27 mouse cellular contexts compared by ENCODE assay signal in genomic region chrX:139026532-139027097, GRCm38 (mm10). TPM values are rescaled to one million over a fixed set of nuclear protein-coding genes. Genes with fewer than 3 reads are reported as not detected.
DNase-seq lines count a peak whose midpoint lies in the region; ATAC-seq and TF ChIP-seq lines count a peak whose summit lies in the region.
"Had no signal": no experiment of that assay in that cellular context is flagged by ENCODE, and none has a peak within 500 bp of the region (broad histone marks: within the 10 kb centered on the region; RNA-seq: fewer than 3 reads in every experiment).

No protein-coding gene starts in this region.

- H3K4me1 ChIP-seq in forebrain, postnatal 0 days (ENCODE audit: insufficient read depth): no peaks in the 10 kb centered on the region
- H3K4me1 ChIP-seq in forebrain, embryonic 15.5 days: no peaks in the 10 kb centered on the region
- 0 out of 2 replicates have a peak, but pooled peaks cover 3% of the 10 kb centered on the region for H3K4me1 ChIP-seq in lung, embryonic 15.5 days
- H3K4me1 ChIP-seq: embryonic facial prominence, embryonic 15.5 days; forebrain, embryonic 10.5 days; heart, embryonic 10.5 days; hindbrain, embryonic 12.5 days had no signal

- no peak overlapping the region for H3K4me3 ChIP-seq in forebrain, postnatal 0 days (ENCODE audit: low read depth, low read length)
- no peak overlapping the region for H3K4me3 ChIP-seq in forebrain, embryonic 15.5 days
- H3K4me3 ChIP-seq in lung, embryonic 15.5 days: no peak overlapping the region
- H3K4me3 ChIP-seq: embryonic facial prominence, embryonic 15.5 days; erythroblast, embryonic 14.5 days; forebrain, embryonic 10.5 days; heart, embryonic 10.5 days; hindbrain, embryonic 12.5 days had no signal

- TF ChIP-seq POLR2A in brain, embryonic 14.5 days (IDR thresholded peaks at IDR 0.05; ENCODE audit: borderline replicate concordance, extremely low read depth, insufficient read depth, insufficient read length, poor library complexity, severe bottlenecking): no peak

- no peak for DNase-seq in forebrain, postnatal 0 days
- DNase-seq in lung, adult 18-20 months: no peak
- peak; percentile 3 for DNase-seq in 3T3-L1 (ENCODE audit: low read depth, low spot score)
- DNase-seq in brain, embryonic 14.5 days (ENCODE audit: low read depth): peak; percentile 0
- DNase-seq in right cerebral cortex, adult 2 months (ENCODE audit: low spot score in 2 of 2): no peak
- DNase-seq: adrenal gland, adult 8-10 months; cerebellum, adult 11-12 months; cerebellum, adult 9-10 months; cerebellum, postnatal 36 days; heart, postnatal 4 days had no signal

- H3K4me2 ChIP-seq in forebrain, postnatal 0 days (ENCODE audit: low read depth): no peak overlapping the region
- no peak overlapping the region for H3K4me2 ChIP-seq in forebrain, embryonic 15.5 days (replicated peaks)
- no peak overlapping the region for H3K4me2 ChIP-seq in lung, embryonic 15.5 days
- H3K4me2 ChIP-seq: embryonic facial prominence, embryonic 15.5 days; hindbrain, embryonic 12.5 days had no signal

- no peak overlapping the region for H3K27ac ChIP-seq in forebrain, postnatal 0 days (ENCODE audit: low read depth, low read length)
- H3K27ac ChIP-seq in forebrain, embryonic 15.5 days (replicated peaks): no peak overlapping the region
- no peak overlapping the region for H3K27ac ChIP-seq in lung, embryonic 15.5 days
- H3K27ac ChIP-seq: embryonic facial prominence, embryonic 15.5 days; forebrain, embryonic 10.5 days; heart, embryonic 10.5 days; hindbrain, embryonic 12.5 days had no signal

- no peak for TF ChIP-seq CTCF in forebrain, postnatal 0 days (IDR thresholded peaks at IDR 0.05; ENCODE audit: low read depth)
- TF ChIP-seq CTCF in brain, embryonic 14.5 days (IDR thresholded peaks at IDR 0.05; ENCODE audit: borderline replicate concordance, extremely low read depth, insufficient read depth, insufficient read length): no peak

- peak; percentile 45; the same call in 1 of the 2 replicates for ATAC-seq in forebrain, postnatal 0 days
- ATAC-seq in forebrain, embryonic 15.5 days (replicated peaks): no peak
- ATAC-seq in lung, embryonic 15.5 days (ENCODE audit: borderline replicate concordance, extremely low read depth, low FRiP score, low TSS enrichment): peak; percentile 91; the same call in 1 of the 2 replicates
- ATAC-seq: forebrain, embryonic 14.5 days; hindbrain, embryonic 16.5 days had no signal

- H3K27me3 ChIP-seq in forebrain, postnatal 0 days (ENCODE audit: insufficient read depth, low read length): no peaks in the 10 kb centered on the region
- no peaks in the 10 kb centered on the region for H3K27me3 ChIP-seq in forebrain, embryonic 15.5 days
- H3K27me3 ChIP-seq in lung, embryonic 15.5 days: no peaks in the 10 kb centered on the region
- H3K27me3 ChIP-seq: CH12.LX; embryonic facial prominence, embryonic 15.5 days had no signal

- no peak overlapping the region for H3K9ac ChIP-seq in forebrain, postnatal 0 days
- no peak overlapping the region for H3K9ac ChIP-seq in forebrain, embryonic 15.5 days (replicated peaks)
- H3K9ac ChIP-seq in lung, embryonic 15.5 days: no peak overlapping the region
- H3K9ac ChIP-seq: embryonic facial prominence, embryonic 15.5 days; hindbrain, embryonic 12.5 days had no signal

- H3K9me3 ChIP-seq in forebrain, postnatal 0 days (ENCODE audit: low read length): no peaks in the 10 kb centered on the region
- H3K9me3 ChIP-seq in forebrain, embryonic 15.5 days: no peaks in the 10 kb centered on the region
- H3K9me3 ChIP-seq in lung, embryonic 15.5 days: no peaks in the 10 kb centered on the region
- H3K9me3 ChIP-seq: embryonic facial prominence, embryonic 15.5 days; forebrain, embryonic 10.5 days; heart, embryonic 10.5 days; hindbrain, embryonic 12.5 days had no signal

- no peaks in the 10 kb centered on the region for H3K36me3 ChIP-seq in forebrain, postnatal 0 days (ENCODE audit: insufficient read depth)
- no peaks in the 10 kb centered on the region for H3K36me3 ChIP-seq in forebrain, embryonic 15.5 days
- no peaks in the 10 kb centered on the region for H3K36me3 ChIP-seq in lung, embryonic 15.5 days
- H3K36me3 ChIP-seq: embryonic facial prominence, embryonic 15.5 days; forebrain, embryonic 10.5 days; heart, embryonic 10.5 days; hindbrain, embryonic 12.5 days had no signal

- 63% methylated on average over 3 of the region's 3 CpGs for WGBS in forebrain, postnatal 0 days
- 59% methylated on average over 3 of the region's 3 CpGs for WGBS in forebrain, embryonic 15.5 days
- WGBS in lung, embryonic 15.5 days: 21% methylated on average over 3 of the region's 3 CpGs

RNA-seq across cellular contexts. Expression of gene Serpina7, which starts 58.4 kb away (rescaled TPM):
- total RNA-seq in forebrain, postnatal 0 days (2014; rRNA removed): 0.10 TPM in 1 of 2 replicates, not detected in the other
- not detected in 2 replicates for polyA plus RNA-seq in forebrain, postnatal 0 days (2015; fragmentation: Nextera tagmentation; extraction: Ambion mirVana)
- polyA plus RNA-seq in forebrain, embryonic 15.5 days (2015; fragmentation: Nextera tagmentation; extraction: Ambion mirVana): not detected in 2 replicates
- polyA plus RNA-seq in lung, embryonic 15.5 days (2015; fragmentation: Nextera tagmentation; extraction: Ambion mirVana): 0.20 and 0.21 TPM in 2 replicates
- polyA plus RNA-seq in brain, embryonic 14.5 days (2012; rRNA removed): 0.05 and 0.15 TPM in 2 replicates
- total RNA-seq: adrenal gland, adult 8-10 months; CH12.LX; gastrocnemius, postnatal 10 days; heart, adult 18-20 months; heart, postnatal 10 days; heart, postnatal 4 days had no signal
- polyA plus RNA-seq: erythroblast, embryonic 14.5 days; forebrain, embryonic 10.5 days; forebrain, embryonic 14.5 days; frontal cortex, adult 2 months; heart, embryonic 10.5 days; heart, embryonic 14.5 days; hindbrain, embryonic 12.5 days; hindbrain, embryonic 16.5 days had no signal

RNA-seq across cellular contexts. Expression of gene 4930513O06Rik, which starts 59.4 kb away (rescaled TPM):
- not detected in 2 replicates for total RNA-seq in forebrain, postnatal 0 days (2014; rRNA removed)
- polyA plus RNA-seq in forebrain, postnatal 0 days (2015; fragmentation: Nextera tagmentation; extraction: Ambion mirVana): not detected in 2 replicates
- polyA plus RNA-seq in forebrain, embryonic 15.5 days (2015; fragmentation: Nextera tagmentation; extraction: Ambion mirVana): not detected in 2 replicates
- not detected in 2 replicates for polyA plus RNA-seq in lung, embryonic 15.5 days (2015; fragmentation: Nextera tagmentation; extraction: Ambion mirVana)
- not detected in 2 replicates for polyA plus RNA-seq in brain, embryonic 14.5 days (2012; rRNA removed)
- total RNA-seq: adrenal gland, adult 8-10 months; adrenal gland, postnatal 4 days; CH12.LX; gastrocnemius, postnatal 10 days; gastrocnemius, postnatal 4 days; heart, adult 18-20 months; heart, postnatal 10 days; heart, postnatal 4 days had no signal
- polyA plus RNA-seq: embryonic facial prominence, embryonic 15.5 days; erythroblast, embryonic 14.5 days; forebrain, embryonic 10.5 days; forebrain, embryonic 14.5 days; frontal cortex, adult 2 months; heart, embryonic 10.5 days; heart, embryonic 14.5 days; hindbrain, embryonic 12.5 days; hindbrain, embryonic 16.5 days had no signal

Comparison
In these comparisons a context has a peak if more than half of its experiments do, and no peak if none do; other contexts are left out.
1. DNase-seq: peak in 3T3-L1 (single experiment) and brain, embryonic 14.5 days (single experiment); none in forebrain, postnatal 0 days (single experiment), lung, adult 18-20 months (0 of 2) and right cerebral cortex, adult 2 months (0 of 2).